In genomic region chrX:85721226-85721625, GRCm38 (mm10) we compare ENCODE assay signal across 8 mouse cellular contexts. TPM values are rescaled to one million over a fixed set of nuclear protein-coding genes. Genes with fewer than 3 reads are reported as not detected.
DNase-seq lines count a peak whose midpoint lies in the region; ATAC-seq and TF ChIP-seq lines count a peak whose summit lies in the region.
"Had no signal": no experiment of that assay in that cellular context is flagged by ENCODE, and none has a peak within 500 bp of the region (broad histone marks: within the 10 kb centered on the region; RNA-seq: fewer than 3 reads in every experiment).

No protein-coding gene starts in this region.

- no peak for DNase-seq in kidney, postnatal 0 days (ENCODE audit: low spot score)
- DNase-seq in kidney, adult 11 months: no peak
- peak; percentile 24 for DNase-seq in MEL (ENCODE audit: low read depth, low spot score)
- peak; percentile 9 for DNase-seq in c-Kit-positive CD71-positive TER-119-positive erythroid progenitor cells, embryonic 14.5 days (ENCODE audit: low spot score)
- peak; percentile 12 to 70 for DNase-seq in spleen, postnatal 4 days (ENCODE audit: low spot score in 2 of 2)
- no peak for DNase-seq in midbrain, embryonic 10.5 days (ENCODE audit: low spot score)
- DNase-seq in frontal cortex, postnatal 10 days (ENCODE audit: low spot score in 2 of 2): no peak

- no peak overlapping the region for H3K9ac ChIP-seq in kidney, postnatal 0 days (ENCODE audit: low read depth, low read length)
- no peak overlapping the region for H3K9ac ChIP-seq in MEL (ENCODE audit: control insufficient read depth, low read depth, low read length, poor library complexity, severe bottlenecking)
- H3K9ac ChIP-seq: embryonic facial prominence, embryonic 12.5 days had no signal

- H3K27ac ChIP-seq in kidney, postnatal 0 days: no peak overlapping the region
- no peak overlapping the region for H3K27ac ChIP-seq in MEL (ENCODE audit: control insufficient read depth, low read depth, low read length)
- no peak overlapping the region for H3K27ac ChIP-seq in midbrain, embryonic 10.5 days (replicated peaks)
- H3K27ac ChIP-seq: embryonic facial prominence, embryonic 12.5 days had no signal

- H3K9me3 ChIP-seq in kidney, postnatal 0 days (replicated peaks; ENCODE audit: low read length): no peaks in the 10 kb centered on the region
- no peaks in the 10 kb centered on the region for H3K9me3 ChIP-seq in MEL (replicated peaks; ENCODE audit: insufficient read depth, low read length)
- H3K9me3 ChIP-seq in midbrain, embryonic 10.5 days (replicated peaks): no peaks in the 10 kb centered on the region
- H3K9me3 ChIP-seq: embryonic facial prominence, embryonic 12.5 days had no signal

- H3K4me2 ChIP-seq in kidney, postnatal 0 days (ENCODE audit: low read length): no peak overlapping the region
- H3K4me2 ChIP-seq: embryonic facial prominence, embryonic 12.5 days had no signal

- H3K36me3 ChIP-seq in kidney, postnatal 0 days (ENCODE audit: insufficient read depth, low read length): no peaks in the 10 kb centered on the region
- H3K36me3 ChIP-seq in MEL (ENCODE audit: control insufficient read depth in 1 of 2, insufficient read depth in 2 of 2, low read length in 2 of 2): no peaks in the 10 kb centered on the region; a peak in 1 of 4 replicates
- peaks cover 3% of the 10 kb centered on the region; the same call in 1 of the 2 replicates for H3K36me3 ChIP-seq in midbrain, embryonic 10.5 days
- H3K36me3 ChIP-seq: embryonic facial prominence, embryonic 12.5 days had no signal

- no peaks in the 10 kb centered on the region for H3K27me3 ChIP-seq in kidney, postnatal 0 days (ENCODE audit: insufficient read depth, low read length)
- no peaks in the 10 kb centered on the region for H3K27me3 ChIP-seq in MEL (ENCODE audit: control insufficient read depth in 1 of 2, insufficient read depth in 2 of 2, low read length in 2 of 2)
- H3K27me3 ChIP-seq in midbrain, embryonic 10.5 days (ENCODE audit: low read depth, poor library complexity, severe bottlenecking): peaks cover 5% of the 10 kb centered on the region; the same call in 1 of the 2 replicates
- H3K27me3 ChIP-seq: embryonic facial prominence, embryonic 12.5 days had no signal

- no peaks in the 10 kb centered on the region for H3K4me1 ChIP-seq in kidney, postnatal 0 days (replicated peaks; ENCODE audit: insufficient read depth, low read length)
- H3K4me1 ChIP-seq in MEL (ENCODE audit: control insufficient read depth in 1 of 2, insufficient read depth in 2 of 2, low read length in 2 of 2): no peaks in the 10 kb centered on the region
- H3K4me1 ChIP-seq in midbrain, embryonic 10.5 days: no peaks in the 10 kb centered on the region
- H3K4me1 ChIP-seq: embryonic facial prominence, embryonic 12.5 days had no signal

- TF ChIP-seq CTCF in kidney, postnatal 0 days (IDR thresholded peaks at IDR 0.05; ENCODE audit: low read depth): peak; percentile 53
- TF ChIP-seq CTCF in MEL (IDR thresholded peaks at IDR 0.05 in 2 of 3, conservative IDR thresholded peaks at IDR 0.05 in 1 of 3; ENCODE audit: control insufficient read depth in 1 of 3, insufficient read depth in 1 of 3, low read depth in 2 of 3, low read length in 3 of 3, poor library complexity in 1 of 3, severe bottlenecking in 1 of 3): peak; percentile 49 to 55 (median 55)

- no peaks in the 10 kb centered on the region for H3K79me2 ChIP-seq in MEL (ENCODE audit: control insufficient read depth, insufficient read depth, low read length, poor library complexity)

- TF ChIP-seq RAD21 in MEL (IDR thresholded peaks at IDR 0.05; ENCODE audit: low read depth, low read length): peak; percentile 57

- ATAC-seq in kidney, postnatal 0 days (replicated peaks; ENCODE audit: low FRiP score, low read depth): no peak

- H3K4me3 ChIP-seq in kidney, postnatal 0 days (replicated peaks; ENCODE audit: low read depth, low read length): no peak overlapping the region
- no peak overlapping the region for H3K4me3 ChIP-seq in MEL (ENCODE audit: control insufficient read depth in 1 of 2, insufficient read depth in 1 of 2, low read depth in 2 of 2, low read length in 2 of 2)
- H3K4me3 ChIP-seq in midbrain, embryonic 10.5 days: no peak overlapping the region
- H3K4me3 ChIP-seq: embryonic facial prominence, embryonic 12.5 days had no signal

- TF ChIP-seq EP300 in MEL (IDR thresholded peaks at IDR 0.05; ENCODE audit: low read depth in 1 of 2, low read length in 2 of 2): no peak

- no peak for TF ChIP-seq POLR2A in MEL (IDR thresholded peaks at IDR 0.05; ENCODE audit: control insufficient read depth in 1 of 2, insufficient read depth in 1 of 2, low read depth in 1 of 2, low read length in 2 of 2, poor library complexity in 1 of 2)

TF ChIP-seq in MEL, 35 proteins besides CTCF, POLR2A, EP300 and RAD21:
- TF ChIP-seq MEF2A (IDR thresholded peaks at IDR 0.05; ENCODE audit: extremely low read depth, insufficient replicate concordance, low read depth, low read length, poor library complexity, severe bottlenecking): no peak
- TF ChIP-seq SMC3 (IDR thresholded peaks at IDR 0.05; ENCODE audit: low read depth, low read length): peak; percentile 60
- no peak for TF ChIP-seq UBTF (IDR thresholded peaks at IDR 0.05; ENCODE audit: borderline replicate concordance, insufficient read depth, low read depth, low read length)
- no peak for TF ChIP-seq POLR2AphosphoS5 (IDR thresholded peaks at IDR 0.05; ENCODE audit: borderline replicate concordance, low read depth, low read length)
- TF ChIP-seq SIN3A (IDR thresholded peaks at IDR 0.05; ENCODE audit: low read length): no peak
- no peak for TF ChIP-seq ZKSCAN1 (IDR thresholded peaks at IDR 0.05; ENCODE audit: low read depth, low read length)
- TF ChIP-seq JUND (IDR thresholded peaks at IDR 0.05; ENCODE audit: low read depth, low read length): no peak
- TF ChIP-seq ZNF384 (IDR thresholded peaks at IDR 0.05; ENCODE audit: low read depth, low read length): no peak
- TF ChIP-seq CHD2 (IDR thresholded peaks at IDR 0.05; ENCODE audit: low read length): no peak
- TF ChIP-seq MAX (IDR thresholded peaks at IDR 0.05; ENCODE audit: low read length): no peak
- TF ChIP-seq RCOR1 (IDR thresholded peaks at IDR 0.05; ENCODE audit: low read depth, low read length): no peak
- TF ChIP-seq CHD1 (IDR thresholded peaks at IDR 0.05; ENCODE audit: low read depth, low read length): no peak
- no peak for TF ChIP-seq TBP (IDR thresholded peaks at IDR 0.05; ENCODE audit: low read depth, low read length)
- no peak for TF ChIP-seq TCF12 (IDR thresholded peaks at IDR 0.05; ENCODE audit: low read depth, low read length)
- peak; percentile 42; the same call in 1 of the 2 replicates for TF ChIP-seq ZC3H11A (IDR thresholded peaks at IDR 0.05; ENCODE audit: low read depth, low read length)

RNA-seq across cellular contexts. Expression of gene Gk, which starts 55.4 kb away (rescaled TPM):
- polyA plus RNA-seq in kidney, postnatal 0 days (2015; fragmentation: Nextera tagmentation; extraction: Ambion mirVana): 55.6 and 59.5 TPM in 2 replicates
- total RNA-seq in MEL (2012; rRNA removed): 7.8 and 10.8 TPM in 2 replicates
- 10 to 100 TPM in 1 of 2 experiments, not detected in 1; 13.2 TPM for polyA plus RNA-seq in MEL (2012; ENCODE audit: insufficient read depth in 1 of 2, insufficient read length in 2 of 2, low read depth in 1 of 2, low replicate concordance in 2 of 2, missing spikeins in 1 of 2)
- polyA plus RNA-seq in midbrain, embryonic 10.5 days (2016; fragmentation: Nextera tagmentation; extraction: Ambion mirVana): 8.1 and 8.6 TPM in 2 replicates

Comparison
In these comparisons a context has a peak if more than half of its experiments do, and no peak if none do; other contexts are left out.
1. DNase-seq: peak in MEL (single experiment), c-Kit-positive CD71-positive TER-119-positive erythroid progenitor cells, embryonic 14.5 days (single experiment) and spleen, postnatal 4 days (2 of 2); none in kidney, postnatal 0 days (single experiment), kidney, adult 11 months (single experiment), midbrain, embryonic 10.5 days (single experiment) and frontal cortex, postnatal 10 days (0 of 2).